Mouse (Mus musculus): Measurements from ENCODE around the gene Pde10a. TPM values are rescaled to one million over a fixed set of nuclear protein-coding genes. Genes with fewer than 3 reads are reported as not detected.

The Pde10a gene
- polyA plus RNA-seq, 1 experiment: 0.52 TPM

DNA sequence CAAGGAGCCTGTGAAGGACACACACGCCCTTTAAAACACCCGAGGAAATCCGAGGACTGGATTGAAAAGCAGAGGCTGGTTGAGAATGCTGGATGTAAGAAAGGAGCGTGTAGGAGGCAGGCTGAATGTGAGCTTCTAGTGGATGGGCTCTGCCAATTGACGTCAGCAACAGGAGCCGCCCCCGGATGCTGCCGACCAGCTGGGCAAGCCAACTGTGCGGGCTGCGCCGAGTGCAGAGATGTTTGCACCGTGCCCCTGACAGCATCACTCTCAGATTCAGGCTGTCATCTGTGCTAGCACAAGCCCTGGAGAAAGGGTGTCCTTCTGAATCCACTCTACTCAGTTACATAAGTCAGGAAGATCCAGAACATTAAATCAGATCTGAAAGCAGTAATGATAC lies 37.3 kb upstream of the Pde10a start:
- H3K27ac ChIP-seq (ENCODE audit: insufficient read depth, low read depth, low read length): no peak overlapping the region
- no peak for TF ChIP-seq CTCF (IDR thresholded peaks at IDR 0.05; ENCODE audit: extremely low read depth, insufficient read length, insufficient replicate concordance, low read depth, low read length)
- TF ChIP-seq POLR2A (IDR thresholded peaks at IDR 0.05; ENCODE audit: low read depth, low read length): no peak
- H3K27me3 ChIP-seq (ENCODE audit: control insufficient read depth, insufficient read depth, low read length): no peaks in the 10 kb centered on the region
- H3K4me3 ChIP-seq (ENCODE audit: low read depth, low read length): no peak overlapping the region
- no peaks in the 10 kb centered on the region for H3K36me3 ChIP-seq (ENCODE audit: control insufficient read depth, insufficient read depth, low read length)
- 47% methylated on average over 12 of the region's 12 CpGs for WGBS
- H3K4me1 ChIP-seq (ENCODE audit: control insufficient read depth, insufficient read depth, insufficient read length, low read length): no peaks in the 10 kb centered on the region

DNA sequence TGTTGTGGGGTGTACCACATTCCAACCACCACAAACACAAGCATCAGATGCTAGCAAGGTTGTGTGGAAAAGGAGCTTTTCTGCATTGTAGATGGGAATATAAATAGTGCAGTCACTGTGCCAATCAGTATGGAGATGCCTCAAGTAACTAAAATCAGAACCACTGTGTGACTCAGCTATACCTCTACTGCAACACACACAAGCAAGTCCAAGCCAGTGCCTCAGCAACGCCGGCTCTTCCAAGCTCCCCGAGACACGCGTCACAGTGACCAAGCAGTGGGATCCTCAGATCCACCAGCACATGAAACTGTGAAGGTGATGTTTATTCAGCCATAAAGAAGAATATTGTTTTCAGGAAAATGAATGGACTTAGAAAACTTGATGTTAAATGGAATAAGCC lies 34.2 kb upstream of the Pde10a start:
- TF ChIP-seq CTCF (IDR thresholded peaks at IDR 0.05; ENCODE audit: extremely low read depth, insufficient read length, insufficient replicate concordance, low read depth, low read length) (no peak), POLR2A (IDR thresholded peaks at IDR 0.05; ENCODE audit: low read depth, low read length) (no peak)

DNA sequence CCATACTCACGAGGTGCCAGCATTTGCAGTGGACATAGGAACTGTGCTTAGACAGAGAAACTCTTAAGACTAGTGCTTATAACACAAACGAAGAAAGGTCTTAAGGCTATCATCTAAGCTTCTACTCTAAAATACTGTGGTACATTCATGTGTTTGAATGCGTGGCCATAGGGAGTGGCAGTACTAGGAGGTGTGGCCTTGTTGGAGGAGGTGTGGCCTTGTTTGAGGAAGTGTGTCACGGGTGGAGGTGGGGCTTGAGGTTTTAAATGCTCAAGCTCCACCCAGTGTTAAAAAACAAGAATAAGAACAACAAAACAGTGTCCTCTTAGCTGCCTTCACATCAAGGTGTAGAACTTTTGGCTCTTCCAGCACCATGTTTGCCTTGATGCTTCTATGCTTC lies 31.7 kb upstream of the Pde10a start:
- H3K4me1 ChIP-seq (ENCODE audit: control insufficient read depth, insufficient read depth, insufficient read length, low read length): no peaks in the 10 kb centered on the region

More for the DNA sequence above, 34.2 kb upstream of the Pde10a start:
- no peaks in the 10 kb centered on the region for H3K36me3 ChIP-seq (ENCODE audit: control insufficient read depth, insufficient read depth, low read length)
- H3K27me3 ChIP-seq (ENCODE audit: control insufficient read depth, insufficient read depth, low read length): no peaks in the 10 kb centered on the region
- H3K4me1 ChIP-seq (ENCODE audit: control insufficient read depth, insufficient read depth, insufficient read length, low read length): no peaks in the 10 kb centered on the region
- WGBS: 92% methylated on average over 5 of the region's 5 CpGs
- no peak overlapping the region for H3K4me3 ChIP-seq (ENCODE audit: low read depth, low read length)
- no peak overlapping the region for H3K27ac ChIP-seq (ENCODE audit: insufficient read depth, low read depth, low read length)

DNA sequence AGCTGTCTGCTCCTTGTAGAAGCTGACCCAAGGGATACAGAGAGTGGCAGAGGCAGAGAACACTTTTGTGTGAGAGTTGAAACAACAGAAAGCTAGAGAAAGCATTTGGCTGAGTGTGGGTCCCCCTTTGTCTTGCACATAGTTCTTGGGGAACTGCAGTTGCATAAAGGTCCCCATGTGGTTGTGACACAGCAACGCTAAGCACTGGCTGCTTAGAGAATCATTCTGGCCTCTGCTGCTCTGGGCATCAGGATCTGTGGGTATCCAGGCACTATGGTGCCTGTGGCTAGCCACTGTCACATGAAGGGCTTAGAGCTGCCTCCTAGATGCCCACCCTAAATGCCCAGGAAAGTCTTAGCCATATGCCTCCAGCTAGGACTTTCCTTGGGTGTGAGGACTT lies 27.0 kb upstream of the Pde10a start:
- no peak overlapping the region for H3K27ac ChIP-seq (ENCODE audit: insufficient read depth, low read depth, low read length)
- H3K36me3 ChIP-seq (ENCODE audit: control insufficient read depth, insufficient read depth, low read length): no peaks in the 10 kb centered on the region
- no peak for TF ChIP-seq CTCF (IDR thresholded peaks at IDR 0.05; ENCODE audit: extremely low read depth, insufficient read length, insufficient replicate concordance, low read depth, low read length)
- no peak for TF ChIP-seq POLR2A (IDR thresholded peaks at IDR 0.05; ENCODE audit: low read depth, low read length)
- H3K4me3 ChIP-seq (ENCODE audit: low read depth, low read length): no peak overlapping the region
- WGBS: 79% methylated on average over 1 of the region's 1 CpGs
- H3K4me1 ChIP-seq (ENCODE audit: control insufficient read depth, insufficient read depth, insufficient read length, low read length): no peaks in the 10 kb centered on the region
- H3K27me3 ChIP-seq (ENCODE audit: control insufficient read depth, insufficient read depth, low read length): no peaks in the 10 kb centered on the region

More for the DNA sequence above, 31.7 kb upstream of the Pde10a start:
- no peak overlapping the region for H3K4me3 ChIP-seq (ENCODE audit: low read depth, low read length)
- H3K27me3 ChIP-seq (ENCODE audit: control insufficient read depth, insufficient read depth, low read length): no peaks in the 10 kb centered on the region
- H3K27ac ChIP-seq (ENCODE audit: insufficient read depth, low read depth, low read length): no peak overlapping the region
- no peak for TF ChIP-seq CTCF (IDR thresholded peaks at IDR 0.05; ENCODE audit: extremely low read depth, insufficient read length, insufficient replicate concordance, low read depth, low read length)
- no peak for TF ChIP-seq POLR2A (IDR thresholded peaks at IDR 0.05; ENCODE audit: low read depth, low read length)
- no peaks in the 10 kb centered on the region for H3K36me3 ChIP-seq (ENCODE audit: control insufficient read depth, insufficient read depth, low read length)
- WGBS: 79% methylated on average over 4 of the region's 4 CpGs

DNA sequence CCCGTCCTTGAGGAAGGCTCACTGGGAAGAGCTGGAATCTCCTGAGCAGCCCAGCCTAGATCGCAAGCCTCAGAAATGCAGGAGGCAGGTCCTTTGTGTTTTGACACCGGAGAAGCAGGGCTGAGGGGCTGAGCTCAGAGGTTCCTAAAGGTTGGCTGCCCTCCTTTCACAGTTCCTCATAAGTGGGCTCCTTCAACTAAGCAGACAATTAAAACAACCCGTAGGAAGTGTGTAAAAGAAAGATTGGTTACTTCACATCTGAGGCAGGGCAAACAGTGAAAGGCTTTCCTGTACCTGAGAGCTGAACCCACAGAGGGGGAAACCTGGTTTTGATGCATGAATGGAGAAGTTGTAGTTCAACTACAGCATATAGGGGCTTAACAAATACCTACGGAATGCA lies 26.5 kb upstream of the Pde10a start:
- Histone ChIP-seq H3K27me3 (ENCODE audit: control insufficient read depth, insufficient read depth, low read length) (no peaks in the 10 kb centered on the region), H3K4me1 (ENCODE audit: control insufficient read depth, insufficient read depth, insufficient read length, low read length) (no peaks in the 10 kb centered on the region), H3K36me3 (ENCODE audit: control insufficient read depth, insufficient read depth, low read length) (no peaks in the 10 kb centered on the region), H3K4me3 (ENCODE audit: low read depth, low read length) (no peak overlapping the region), H3K27ac (ENCODE audit: insufficient read depth, low read depth, low read length) (no peak overlapping the region)
- WGBS: 52% methylated on average over 5 of the region's 5 CpGs
- TF ChIP-seq CTCF (IDR thresholded peaks at IDR 0.05; ENCODE audit: extremely low read depth, insufficient read length, insufficient replicate concordance, low read depth, low read length) (no peak), POLR2A (IDR thresholded peaks at IDR 0.05; ENCODE audit: low read depth, low read length) (no peak)

DNA sequence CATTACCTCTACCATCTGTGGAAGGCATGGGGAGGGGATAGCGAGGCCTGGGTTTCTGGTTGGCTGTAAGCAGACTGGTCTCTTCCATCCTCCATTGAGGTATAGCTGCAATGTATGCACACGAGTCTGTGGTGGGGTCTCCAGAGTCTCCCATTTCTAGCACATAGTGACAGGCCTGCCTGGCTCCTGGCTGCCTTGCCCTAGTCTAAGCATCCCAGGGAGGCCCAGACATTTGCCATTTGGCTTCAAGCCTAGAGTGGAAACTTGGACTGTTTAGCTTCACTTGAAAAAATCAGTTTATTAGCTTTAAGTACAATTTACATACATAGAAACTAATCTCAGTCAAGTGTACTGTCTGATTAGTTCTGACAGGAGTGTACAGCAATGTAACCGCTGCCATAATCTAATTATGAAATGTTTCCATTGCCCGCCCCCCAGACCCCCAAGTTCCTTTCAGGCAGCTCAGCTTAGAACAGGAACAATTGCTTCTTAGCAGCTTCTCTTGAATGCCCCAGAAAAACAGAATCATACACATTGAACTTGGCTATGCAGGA lies 25.5 kb upstream of the Pde10a start:
- Histone ChIP-seq H3K27me3 (ENCODE audit: control insufficient read depth, insufficient read depth, low read length) (no peaks in the 10 kb centered on the region), H3K4me3 (ENCODE audit: low read depth, low read length) (no peak overlapping the region), H3K4me1 (ENCODE audit: control insufficient read depth, insufficient read depth, insufficient read length, low read length) (no peaks in the 10 kb centered on the region), H3K36me3 (ENCODE audit: control insufficient read depth, insufficient read depth, low read length) (no peaks in the 10 kb centered on the region), H3K27ac (ENCODE audit: insufficient read depth, low read depth, low read length) (no peak overlapping the region)
- WGBS: 66% methylated on average over 4 of the region's 4 CpGs
- TF ChIP-seq CTCF (IDR thresholded peaks at IDR 0.05; ENCODE audit: extremely low read depth, insufficient read length, insufficient replicate concordance, low read depth, low read length) (no peak), POLR2A (IDR thresholded peaks at IDR 0.05; ENCODE audit: low read depth, low read length) (no peak)

DNA sequence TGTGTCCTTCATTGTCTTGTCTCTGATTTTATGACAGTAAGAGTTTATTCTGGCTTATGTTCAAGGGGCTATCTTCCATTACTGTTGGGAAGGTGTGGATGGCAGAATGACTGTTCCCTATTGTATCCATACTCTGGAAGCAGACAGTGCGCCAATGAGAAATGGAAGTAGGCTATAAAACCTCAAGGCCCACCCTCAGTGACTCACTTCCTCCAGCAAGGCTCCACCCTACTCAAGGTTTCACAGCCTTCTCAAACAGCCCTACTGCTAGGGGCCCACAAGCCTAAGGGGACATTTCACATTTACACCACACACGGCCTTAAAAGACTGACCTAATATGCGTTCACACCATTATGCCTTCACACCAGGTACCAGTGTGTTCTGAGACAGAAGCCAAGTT lies 20.8 kb upstream of the Pde10a start:
- H3K27me3 ChIP-seq (ENCODE audit: control insufficient read depth, insufficient read depth, low read length): no peaks in the 10 kb centered on the region
- no peak overlapping the region for H3K4me3 ChIP-seq (ENCODE audit: low read depth, low read length)
- no peaks in the 10 kb centered on the region; the same call in 1 of the 2 replicates for H3K4me1 ChIP-seq (ENCODE audit: control insufficient read depth, insufficient read depth, insufficient read length, low read length)
- no peak for TF ChIP-seq POLR2A (IDR thresholded peaks at IDR 0.05; ENCODE audit: low read depth, low read length)
- TF ChIP-seq CTCF (IDR thresholded peaks at IDR 0.05; ENCODE audit: extremely low read depth, insufficient read length, insufficient replicate concordance, low read depth, low read length): no peak
- WGBS: 70% methylated on average over 3 of the region's 3 CpGs
- H3K36me3 ChIP-seq (ENCODE audit: control insufficient read depth, insufficient read depth, low read length): no peaks in the 10 kb centered on the region
- H3K27ac ChIP-seq (ENCODE audit: insufficient read depth, low read depth, low read length): no peak overlapping the region

Measured in small intestine, adult 2 months (tissue).